Mouse (Mus musculus) cerebellum, adult 2 months (tissue): ENCODE data around the gene 2210408I21Rik.

Source experiments
- CTCF ChIP-seq: fragments of 200-500 bp; IDR thresholded peaks from 2 replicates; pipeline ENCODE4 v1.5.1; 2011; ENCODE audit warnings: low read depth, mild to moderate bottlenecking, control low read depth, low read length, moderate library complexity, borderline replicate concordance; ENCODE audit not compliant: insufficient read depth
- POLR2A ChIP-seq: fragments of 200-500 bp; IDR thresholded peaks from 2 replicates; pipeline ENCODE4 v1.6.1; 2011; ENCODE audit warnings: low read length, control low read depth, borderline replicate concordance; ENCODE audit not compliant: insufficient read depth

GRCm38 (mm10) chr13:77131132-77131531, 4.2 kb upstream of the 2210408I21Rik start:
- TF ChIP-seq POLR2A (no peak), CTCF (no peak)
